Mouse (Mus musculus) megakaryocyte, embryonic 14.5 days (primary cell): ENCODE measurements around the gene Ntpcr.

Experiments used
- FLI1 ChIP-seq: IDR thresholded peaks from 2 replicates; pipeline ENCODE4 v1.6.1; 2012; ENCODE audit warnings: low read length, inconsistent platforms, mixed read lengths
- GATA1 ChIP-seq: IDR thresholded peaks from 3 replicates; pipeline ENCODE4 v1.6.1; 2012; ENCODE audit warnings: mixed read lengths, low read length, inconsistent platforms, borderline replicate concordance

DNA sequence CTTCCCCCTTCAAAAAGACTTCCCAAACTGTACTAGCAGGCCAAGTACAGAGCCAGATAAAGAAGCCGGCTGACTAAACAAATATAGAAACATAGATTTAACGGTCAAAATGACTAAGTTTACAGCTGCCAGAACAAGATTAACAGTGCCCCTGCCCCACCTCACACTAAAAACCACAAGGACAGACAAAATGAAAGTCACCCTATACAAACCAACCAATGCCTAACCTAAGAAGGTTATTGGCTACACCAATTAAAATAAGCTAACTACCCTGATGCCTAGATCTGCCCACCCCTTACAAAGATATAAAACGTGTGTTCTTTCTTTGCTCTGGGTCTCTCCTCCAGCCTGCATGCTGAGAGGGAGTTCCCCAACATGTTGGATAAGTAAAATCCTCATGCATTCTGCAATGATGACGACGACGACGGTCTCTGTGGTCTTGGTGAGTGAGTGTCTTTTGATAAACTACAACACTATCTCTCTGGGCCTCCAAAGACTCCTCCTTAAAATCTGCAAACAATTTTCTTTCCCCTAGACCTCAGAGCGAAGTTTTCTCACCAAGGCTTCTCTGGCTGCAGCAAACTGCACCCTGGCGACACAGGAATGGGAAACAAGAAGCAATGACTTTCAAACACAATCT, 63.2 kb downstream of the Ntpcr start:
- TF ChIP-seq GATA1 (no peak), FLI1 (no peak)
